Mouse (Mus musculus) myocyte (in vitro differentiated cells): Measurements from ENCODE around the gene 1810010D01Rik. TPM values are rescaled to one million over a fixed set of nuclear protein-coding genes. Genes with fewer than 3 reads are reported as not detected.

ENCODE experiments used
- H3K27me3 ChIP-seq: one replicate; pipeline ENCODE4 v1.6.1; 2011; ENCODE audit not compliant: control insufficient read depth, insufficient read depth, insufficient read length
- H3K36me3 ChIP-seq: one replicate; pipeline ENCODE4 v1.6.1; 2011; ENCODE audit not compliant: control insufficient read depth, insufficient read depth
- H3K4me2 ChIP-seq: one replicate; pipeline ENCODE4 v1.6.1; 2011; ENCODE audit warnings: low read depth, control low read depth
- H3K4me3 ChIP-seq: one replicate; pipeline ENCODE4 v1.5.1; 2011; ENCODE audit warnings: mild to moderate bottlenecking, control low read depth, moderate library complexity
- H3K79me2 ChIP-seq: one replicate; pipeline ENCODE4 v1.6.1; 2011; ENCODE audit not compliant: control insufficient read depth, insufficient read depth
- H3ac ChIP-seq: one replicate; pipeline ENCODE4 v1.6.1; 2011; ENCODE audit not compliant: control insufficient read depth, insufficient read length
- CEBPB ChIP-seq: IDR thresholded peaks from 2 replicates; pipeline ENCODE4 v1.6.1; 2011; ENCODE audit warnings: mild to moderate bottlenecking, moderate library complexity; ENCODE audit not compliant: poor library complexity, insufficient read depth, severe bottlenecking
- E2F4 ChIP-seq: IDR thresholded peaks from one replicate; pipeline ENCODE4 v1.6.1; 2011; ENCODE audit warnings: mild to moderate bottlenecking, control low read depth, moderate library complexity; ENCODE audit not compliant: insufficient read depth
- MAX ChIP-seq: IDR thresholded peaks from one replicate; pipeline ENCODE4 v1.6.1; 2011; ENCODE audit warnings: low read depth, mild to moderate bottlenecking, control low read depth
- MYOD1 ChIP-seq, 3 experiments: IDR thresholded peaks; one replicate each; pipeline ENCODE4 v1.6.1; 2011; ENCODE audit warnings: control low read depth in 2 of 3, low read depth in 2 of 3, mild to moderate bottlenecking in 2 of 3, moderate library complexity in 1 of 3; ENCODE audit not compliant: insufficient read length in 2 of 3, control insufficient read depth in 1 of 3
- MYOG ChIP-seq, 3 experiments: IDR thresholded peaks; one replicate each; pipeline ENCODE4 v1.6.1; 2011; ENCODE audit warnings: control low read depth in 2 of 3, low read depth in 2 of 3, mild to moderate bottlenecking in 2 of 3; ENCODE audit not compliant: insufficient read length in 2 of 3, control insufficient read depth in 1 of 3, insufficient read depth in 1 of 3
- POLR2A ChIP-seq: IDR thresholded peaks from one replicate; pipeline ENCODE4 v1.6.1; 2011; ENCODE audit warnings: low read depth, mild to moderate bottlenecking, control low read depth, moderate library complexity; ENCODE audit not compliant: insufficient read length
- POLR2AphosphoS2 ChIP-seq: IDR thresholded peaks from one replicate; pipeline ENCODE4 v1.6.1; 2011; ENCODE audit warnings: low read depth, control low read depth; ENCODE audit not compliant: insufficient read length
- REST ChIP-seq: IDR thresholded peaks from one replicate; pipeline ENCODE4 v1.6.1; 2011; ENCODE audit warnings: mild to moderate bottlenecking, control low read depth, moderate library complexity; ENCODE audit not compliant: insufficient read depth, insufficient read length
- SRF ChIP-seq: IDR thresholded peaks from one replicate; pipeline ENCODE4 v1.6.1; 2011; ENCODE audit warnings: low read depth; ENCODE audit not compliant: control insufficient read depth, insufficient read length
- TCF12 ChIP-seq: IDR thresholded peaks from one replicate; pipeline ENCODE4 v1.6.1; 2011; ENCODE audit warnings: mild to moderate bottlenecking, control low read depth; ENCODE audit not compliant: poor library complexity, insufficient read depth, severe bottlenecking
- TCF3 ChIP-seq: IDR thresholded peaks from one replicate; pipeline ENCODE4 v1.6.1; 2011; ENCODE audit warnings: low read depth, control low read depth; ENCODE audit not compliant: insufficient read length
- USF1 ChIP-seq: IDR thresholded peaks from one replicate; pipeline ENCODE4 v1.6.1; 2011; ENCODE audit warnings: low read depth, mild to moderate bottlenecking, control low read depth, moderate library complexity
- polyA plus RNA-seq: library from polyadenylated mRNA; unstranded; fragments of >200 nt; fragmentation: generic; extraction: Trizol; gene quantifications from one replicate; pipeline ENCODE4 v1.2.1, GENCODE M21; 2012; ENCODE audit warnings: missing spikeins

The 1810010D01Rik gene
- polyA plus RNA-seq, 1 experiment, result not detected

DNA sequence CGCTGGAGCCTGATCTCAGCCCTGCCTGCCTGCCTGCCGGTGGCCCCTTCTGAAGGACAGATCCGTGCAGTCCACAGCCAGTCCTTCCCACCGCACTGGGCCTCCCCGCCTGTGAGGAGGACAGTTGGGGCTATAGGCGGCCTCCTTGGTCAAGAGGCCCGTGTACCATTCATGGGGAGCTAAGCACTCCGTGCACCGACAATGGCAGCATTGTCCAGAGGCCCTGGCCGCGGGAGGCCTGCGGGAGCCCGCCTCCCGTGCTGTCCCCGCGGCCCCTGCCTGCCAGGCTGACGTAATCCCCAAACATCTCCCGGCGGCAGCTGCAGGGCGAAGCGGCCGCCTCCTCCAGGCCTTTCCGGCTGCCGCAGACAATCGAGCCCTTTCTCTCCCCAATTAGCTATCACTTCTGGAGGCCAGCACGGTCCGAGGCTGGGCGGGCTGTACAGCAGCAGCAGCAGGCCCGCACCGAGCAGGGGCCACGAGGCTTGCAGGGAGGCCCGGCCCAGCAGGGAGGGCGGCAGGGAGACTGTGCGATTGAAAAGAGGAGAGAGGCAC is 1.8 kb downstream of the 1810010D01Rik start:
- TF ChIP-seq POLR2A (peak; percentile 66), SRF (no peak), MYOG (IDR thresholded peaks at IDR 0.05; ENCODE audit: control insufficient read depth in 1 of 3, insufficient read depth in 1 of 3, insufficient read length in 2 of 3, low read depth in 2 of 3) (peak; percentile 38 to 92 (median 83)), USF1 (no peak), CEBPB (peak; percentile 8; the same call in 1 of the 2 replicates), MYOD1 (IDR thresholded peaks at IDR 0.05; ENCODE audit: control insufficient read depth in 1 of 3, insufficient read length in 2 of 3, low read depth in 2 of 3) (peak in 2 of 3 experiments; percentile 79 to 93), POLR2AphosphoS2 (peak; percentile 32), MAX (no peak), REST (no peak), TCF12 (peak; percentile 3), E2F4 (peak; percentile 37), TCF3 (no peak)

DNA sequence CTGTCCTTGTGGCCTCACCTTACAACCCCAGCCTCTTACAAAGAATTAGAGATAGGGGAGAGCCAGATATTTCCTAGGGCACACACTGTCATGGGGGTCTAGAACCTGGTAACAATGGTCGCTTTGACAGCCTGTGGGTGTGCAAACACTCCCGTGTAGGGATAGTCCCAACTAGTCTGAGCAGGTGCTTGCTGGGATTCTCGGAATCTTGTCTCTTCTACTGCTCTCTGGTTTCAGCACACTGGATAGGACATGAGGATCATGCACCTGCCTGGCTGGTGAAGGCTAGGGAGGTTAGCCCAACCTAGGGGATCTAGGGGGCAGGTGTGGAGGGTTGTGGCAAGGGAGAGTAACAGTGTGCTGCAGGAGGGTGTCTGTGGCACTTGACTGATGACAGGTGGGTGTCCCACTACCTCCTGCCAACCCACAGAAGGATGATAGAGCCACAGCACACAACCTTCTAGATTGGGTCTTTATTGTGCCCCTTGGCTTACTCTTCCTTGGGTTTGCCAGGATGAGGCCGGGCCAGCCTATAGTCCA is 2.5 kb downstream of the 1810010D01Rik start:
- TF ChIP-seq MYOD1 (IDR thresholded peaks at IDR 0.05; ENCODE audit: control insufficient read depth in 1 of 3, insufficient read length in 2 of 3, low read depth in 2 of 3), result peak in 2 of 3 experiments; percentile 59 to 79
- TF ChIP-seq MAX, result no peak
- peak in 2 of 3 experiments; percentile 44 to 83 for TF ChIP-seq MYOG (IDR thresholded peaks at IDR 0.05; ENCODE audit: control insufficient read depth in 1 of 3, insufficient read depth in 1 of 3, insufficient read length in 2 of 3, low read depth in 2 of 3)
- H3K36me3 ChIP-seq, result no peaks in the 10 kb centered on the region
- H3K4me3 ChIP-seq, result no peak overlapping the region
- peak overlapping the region; percentile 69 for H3K4me2 ChIP-seq
- H3K27me3 ChIP-seq, result no peaks in the 10 kb centered on the region
- H3K79me2 ChIP-seq, result no peaks in the 10 kb centered on the region
- H3ac ChIP-seq, result no peak overlapping the region

More for the DNA sequence above, 1.8 kb downstream of the 1810010D01Rik start:
- Histone ChIP-seq H3K4me3 (no peak overlapping the region), H3K36me3 (no peaks in the 10 kb centered on the region), H3ac (peak overlapping the region; percentile 26), H3K79me2 (no peaks in the 10 kb centered on the region), H3K27me3 (no peaks in the 10 kb centered on the region), H3K4me2 (peak overlapping the region; percentile 69)

DNA sequence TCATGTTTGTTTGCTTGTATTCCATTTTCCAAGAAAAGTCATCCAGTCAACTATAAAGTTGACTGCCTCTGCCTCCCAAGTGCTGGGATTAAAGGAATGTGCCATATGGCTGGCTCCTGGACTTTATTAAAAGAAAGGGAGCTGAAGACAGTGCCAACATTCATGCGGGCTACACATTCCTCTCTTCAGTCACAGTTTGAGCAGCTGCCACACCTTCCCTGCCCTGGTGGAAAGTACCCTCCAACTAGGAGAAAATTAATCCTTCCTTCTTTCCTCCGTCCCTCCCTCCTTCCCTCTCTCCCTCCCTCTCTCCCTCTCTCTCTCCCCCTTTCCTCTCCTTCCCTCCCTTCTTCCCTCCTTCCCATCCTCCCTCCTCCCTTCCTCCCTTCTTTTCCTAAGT is 8.2 kb downstream of the 1810010D01Rik start:
- TF ChIP-seq USF1 (no peak), TCF12 (no peak), CEBPB (no peak), SRF (no peak), MAX (no peak), POLR2AphosphoS2 (no peak), TCF3 (no peak), REST (no peak), MYOD1 (IDR thresholded peaks at IDR 0.05; ENCODE audit: control insufficient read depth in 1 of 3, insufficient read length in 2 of 3, low read depth in 2 of 3) (peak in 2 of 3 experiments; percentile 70 to 81), POLR2A (no peak), E2F4 (no peak), MYOG (IDR thresholded peaks at IDR 0.05; ENCODE audit: control insufficient read depth in 1 of 3, insufficient read depth in 1 of 3, insufficient read length in 2 of 3, low read depth in 2 of 3) (peak in 2 of 3 experiments; percentile 33 to 51)
- no peaks in the 10 kb centered on the region for H3K27me3 ChIP-seq
- no peak overlapping the region for H3K4me3 ChIP-seq
- no peaks in the 10 kb centered on the region for H3K79me2 ChIP-seq
- H3K36me3 ChIP-seq, result no peaks in the 10 kb centered on the region
- no peak overlapping the region for H3ac ChIP-seq
- H3K4me2 ChIP-seq, result peak overlapping the region; percentile 12

DNA sequence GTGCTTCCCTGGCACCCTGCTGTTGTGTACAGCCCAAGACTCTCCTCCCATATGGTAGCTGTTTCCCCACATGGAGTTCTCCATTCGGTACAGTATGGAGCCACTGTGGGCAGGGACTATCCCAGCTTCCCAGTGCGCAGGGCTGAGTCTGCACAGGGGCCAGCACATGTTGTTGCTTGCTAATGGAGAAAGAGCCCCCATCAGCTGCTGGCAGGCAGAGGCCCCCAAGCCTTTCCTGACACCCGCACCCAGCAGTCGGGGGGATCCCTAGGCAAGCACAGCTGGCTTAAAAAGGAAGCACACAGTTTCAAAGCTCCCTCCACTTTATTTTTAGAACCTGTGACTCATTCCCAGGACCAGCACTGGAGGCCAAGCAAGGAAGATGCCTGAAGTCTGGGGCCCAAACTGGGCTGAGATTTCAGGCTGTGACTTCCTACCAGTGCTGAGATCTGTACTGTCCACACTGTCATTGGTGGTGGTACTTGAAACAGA is 9.7 kb downstream of the 1810010D01Rik start:
- H3K4me3 ChIP-seq, result no peak overlapping the region
- no peaks in the 10 kb centered on the region for H3K36me3 ChIP-seq
- H3ac ChIP-seq, result no peak overlapping the region
- H3K27me3 ChIP-seq, result no peaks in the 10 kb centered on the region
- no peaks in the 10 kb centered on the region for H3K79me2 ChIP-seq
- H3K4me2 ChIP-seq, result peak overlapping the region; percentile 67
- TF ChIP-seq REST (no peak), MYOG (IDR thresholded peaks at IDR 0.05; ENCODE audit: control insufficient read depth in 1 of 3, insufficient read depth in 1 of 3, insufficient read length in 2 of 3, low read depth in 2 of 3) (peak in 1 of 3 experiments; percentile 66), TCF12 (no peak), E2F4 (no peak), CEBPB (no peak), USF1 (no peak), MYOD1 (IDR thresholded peaks at IDR 0.05; ENCODE audit: control insufficient read depth in 1 of 3, insufficient read length in 2 of 3, low read depth in 2 of 3) (peak in 1 of 3 experiments; percentile 5), POLR2A (no peak), POLR2AphosphoS2 (no peak)
